Mouse (Mus musculus) T-cell, adult 66 days (primary cell): ENCODE results near the gene Taf1a. TPM values are rescaled to one million over a fixed set of nuclear protein-coding genes. Genes with fewer than 3 reads are reported as not detected.

ENCODE experiments used
- total RNA-seq, 2 experiments: library from RNA; stranded (reverse); gene quantifications; 3 replicates in 1 of 2; 4 replicates in 1 of 2; pipeline ENCODE4 v1.2.4; 2023

Gene Taf1a
- 10 to 100 TPM; 25.7 to 30.3 TPM for total RNA-seq

DNA sequence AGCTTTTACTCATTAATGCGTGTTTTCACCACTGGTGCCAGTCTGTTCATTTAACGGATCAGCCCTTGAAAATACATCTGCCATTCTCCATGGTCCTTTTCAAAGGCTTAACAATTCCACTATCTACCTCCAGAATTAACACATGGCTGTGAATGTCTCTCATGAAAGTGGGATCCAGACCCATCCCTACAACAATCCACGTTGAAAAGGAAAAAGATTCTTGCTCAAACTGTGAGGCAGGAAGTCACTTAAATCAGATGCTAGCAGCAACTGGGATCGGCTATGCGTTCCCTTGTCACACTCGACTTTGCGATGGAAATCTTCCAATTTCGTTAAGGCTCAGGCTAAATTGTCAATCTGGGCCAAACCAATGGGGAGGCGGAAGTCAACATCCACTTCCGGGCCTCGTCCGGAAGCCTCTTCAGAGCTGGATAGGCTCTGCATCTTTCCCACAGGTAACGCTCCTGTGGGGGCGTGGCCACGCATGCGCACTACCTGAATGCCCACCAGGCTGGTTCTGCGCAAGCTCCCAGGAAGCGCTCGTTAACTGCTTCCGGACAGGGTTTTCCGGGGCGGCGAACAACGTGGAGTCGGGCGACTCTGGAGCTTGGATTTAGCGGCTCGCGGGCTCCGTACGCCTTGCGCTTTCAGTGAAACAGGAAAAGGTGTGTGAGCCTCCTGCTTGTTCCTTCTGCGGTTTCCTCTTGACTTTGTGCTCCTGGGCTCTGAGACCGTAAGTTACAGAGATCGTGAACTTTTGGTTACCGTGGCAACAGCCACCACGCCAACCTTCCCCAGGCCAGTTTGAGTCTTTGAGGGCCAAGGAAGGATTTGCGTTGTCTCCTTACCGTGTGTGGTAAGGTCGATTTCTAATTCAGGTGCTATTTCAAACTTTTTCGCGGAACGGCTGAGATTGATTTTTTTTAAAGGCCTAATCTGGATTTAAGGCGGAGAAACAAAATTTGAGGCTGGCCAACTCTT lies at the start of gene Taf1a:
Gene Taf1a (plus strand): TSS at position 556 of the 981 bp plus-strand sequence.

GRCm38 (mm10) chr1:183369427-183370014 lies 19.3 kb upstream of the Taf1a start, which contains the start of gene Mia3:
Gene Mia3, minus strand, starts transcription at chr1:183369553.

GRCm38 (mm10) chr1:183417873-183418272 lies 29.1 kb downstream of the Taf1a start, which contains the start of gene Hhipl2:
Gene Hhipl2, plus strand, starts transcription at chr1:183418215.

Other genes starting within 250 kb of the Taf1a start
- 10 to 100 TPM; 20.1 to 22.5 TPM for gene Disp1, start 167.5 kb upstream of the Taf1a start, total RNA-seq
- gene Aida, start 92.4 kb upstream of the Taf1a start, total RNA-seq: 10 to 100 TPM; 45.2 to 51.7 TPM
- gene Brox, start 91.7 kb upstream of the Taf1a start, total RNA-seq: 10 to 100 TPM; 34.0 to 50.6 TPM
- 100 to 1,000 TPM; 203 to 209 TPM for gene Mia3, start 19.4 kb upstream of the Taf1a start, total RNA-seq
- gene Hhipl2, start 29.2 kb downstream of the Taf1a start, total RNA-seq: under 1 TPM in 1 of 2 experiments, not detected in 1; 0.21 TPM